Mouse (Mus musculus) neutrophil, adult 5-6 weeks (primary cell): Measurements from ENCODE around the gene Ttll8. TPM values are rescaled to one million over a fixed set of nuclear protein-coding genes. Genes with fewer than 3 reads are reported as not detected.

Experiments
- ATAC-seq: fragments of 151-379, 151-347 bp; 2 replicates; pipeline ENCODE4 v1.8.0; 2017; ENCODE audit warnings: mild to moderate bottlenecking, moderate TSS enrichment; ENCODE audit not compliant: insufficient number of reproducible peaks, poor library complexity, low FRiP score, severe bottlenecking; ENCODE audit errors: extremely low read depth
- total RNA-seq: library from RNA; stranded (forward); fragments of 200-1000 nt; gene quantifications from 2 replicates; pipeline ENCODE4 v1.2.3, GENCODE M21; 2017

Gene Ttll8
- total RNA-seq, 1 experiment from 2014 or later: not detected

DNA sequence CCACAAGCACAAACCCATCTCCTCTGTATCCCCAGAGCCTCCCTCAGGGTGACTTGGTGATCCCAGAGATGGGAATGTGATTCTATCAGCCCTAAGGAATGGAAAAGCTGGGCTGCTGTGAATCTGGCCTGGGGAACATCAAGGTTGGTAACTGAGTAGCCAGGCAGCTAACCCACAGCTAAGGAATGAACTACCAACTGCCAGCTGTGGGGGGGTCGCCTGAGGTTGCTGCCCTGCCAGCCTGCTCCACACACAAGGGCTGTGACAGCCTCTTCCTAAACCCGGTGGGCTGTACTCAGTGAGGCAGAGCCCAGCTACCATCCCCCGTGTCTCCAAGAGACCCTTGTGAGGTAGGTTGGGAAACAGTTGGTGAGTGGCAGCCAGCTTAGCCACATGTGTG, 103.1 kb downstream of the Ttll8 start:
- no peak for ATAC-seq

DNA sequence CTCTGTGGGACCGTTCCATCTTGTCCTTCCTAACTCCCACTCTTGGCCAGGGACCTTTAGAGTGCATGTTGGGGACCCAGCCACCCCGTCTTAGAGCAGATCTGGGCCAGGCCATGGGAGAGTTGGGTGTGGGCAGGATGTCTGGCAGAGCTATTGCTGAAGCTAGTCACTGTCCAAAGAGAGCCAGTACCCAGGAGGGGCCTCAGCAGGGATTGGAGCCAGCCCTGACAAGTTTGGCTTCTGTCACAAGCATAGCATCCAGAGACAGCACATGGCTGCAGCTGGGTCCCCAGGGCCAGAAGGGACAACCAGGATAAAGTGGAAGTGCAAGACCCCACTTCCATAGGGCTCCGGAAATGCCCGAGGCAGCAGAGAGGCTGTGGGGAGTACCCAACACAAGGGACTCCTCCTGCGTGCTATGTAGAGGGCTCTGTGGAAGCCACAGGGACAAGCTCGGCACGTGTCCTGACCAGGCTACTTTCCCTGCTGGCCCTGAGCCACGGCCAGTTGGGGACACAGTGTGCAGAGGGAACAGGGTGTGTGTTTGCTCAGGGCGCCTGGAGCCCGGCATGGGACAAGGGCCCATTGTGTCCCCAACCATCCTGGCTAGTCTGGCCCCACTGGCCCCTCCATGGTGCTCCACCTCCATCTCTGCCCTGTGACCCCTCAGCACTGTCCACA, 103.9 kb downstream of the Ttll8 start:
- no peak for ATAC-seq

DNA sequence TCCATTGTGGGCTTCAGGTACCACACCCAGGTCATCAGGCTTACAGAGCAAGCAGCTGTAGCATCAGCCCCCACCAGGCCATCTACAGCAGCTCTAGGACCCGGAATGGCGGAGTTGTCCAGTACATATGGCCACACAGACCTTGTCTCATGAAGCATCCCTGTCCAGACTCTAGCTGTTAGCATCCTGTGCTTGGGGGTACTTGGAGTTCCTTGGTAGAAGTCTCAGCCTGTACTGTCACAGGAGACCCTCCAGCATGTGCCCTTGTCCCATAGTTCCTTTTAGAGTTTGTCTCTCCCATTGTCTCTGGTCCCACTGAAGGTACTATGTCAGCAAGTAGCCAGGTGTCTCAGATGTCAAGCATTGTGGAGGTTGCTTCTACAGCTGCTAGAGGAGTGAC, 104.6 kb downstream of the Ttll8 start:
- ATAC-seq: no peak

DNA sequence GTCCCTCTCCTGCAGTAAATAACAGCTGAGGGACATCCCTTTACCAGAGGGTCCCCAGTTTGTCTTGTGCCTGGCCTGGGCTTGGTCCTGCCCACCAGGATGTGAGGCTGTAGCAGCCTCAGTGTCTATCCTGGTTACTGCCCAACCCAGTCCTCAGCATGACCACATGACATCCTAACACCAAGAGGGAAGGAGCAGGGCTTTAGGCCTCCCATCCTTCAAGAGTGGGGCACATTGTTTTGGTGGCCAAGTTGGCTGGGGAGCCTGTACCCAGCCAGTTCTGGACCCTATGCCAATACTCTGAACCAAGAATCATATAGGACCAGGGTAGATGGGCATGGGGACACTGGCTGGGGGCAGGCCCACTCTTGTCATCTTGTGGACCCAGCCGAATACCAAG, 105.6 kb downstream of the Ttll8 start:
- no peak for ATAC-seq

DNA sequence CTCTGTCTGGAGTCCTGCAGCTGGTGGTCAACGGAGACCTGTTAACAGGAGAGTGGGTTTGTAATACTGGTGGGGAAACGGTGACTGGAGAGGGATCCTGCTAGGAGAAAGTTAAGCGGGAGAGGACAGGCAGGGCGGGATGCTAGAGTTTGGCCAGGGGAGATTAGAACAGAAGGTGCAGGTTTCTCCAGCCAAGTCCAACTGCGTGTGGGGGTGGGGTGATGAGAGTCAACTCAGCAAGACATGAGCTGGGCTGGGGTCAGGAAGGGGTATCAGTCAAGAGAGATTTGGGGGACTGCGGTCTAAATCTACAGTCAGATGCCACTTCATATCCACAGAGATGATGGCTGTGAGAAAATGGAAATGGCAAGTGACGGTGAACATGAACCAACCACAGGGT, 109.3 kb downstream of the Ttll8 start:
- ATAC-seq: no peak

DNA sequence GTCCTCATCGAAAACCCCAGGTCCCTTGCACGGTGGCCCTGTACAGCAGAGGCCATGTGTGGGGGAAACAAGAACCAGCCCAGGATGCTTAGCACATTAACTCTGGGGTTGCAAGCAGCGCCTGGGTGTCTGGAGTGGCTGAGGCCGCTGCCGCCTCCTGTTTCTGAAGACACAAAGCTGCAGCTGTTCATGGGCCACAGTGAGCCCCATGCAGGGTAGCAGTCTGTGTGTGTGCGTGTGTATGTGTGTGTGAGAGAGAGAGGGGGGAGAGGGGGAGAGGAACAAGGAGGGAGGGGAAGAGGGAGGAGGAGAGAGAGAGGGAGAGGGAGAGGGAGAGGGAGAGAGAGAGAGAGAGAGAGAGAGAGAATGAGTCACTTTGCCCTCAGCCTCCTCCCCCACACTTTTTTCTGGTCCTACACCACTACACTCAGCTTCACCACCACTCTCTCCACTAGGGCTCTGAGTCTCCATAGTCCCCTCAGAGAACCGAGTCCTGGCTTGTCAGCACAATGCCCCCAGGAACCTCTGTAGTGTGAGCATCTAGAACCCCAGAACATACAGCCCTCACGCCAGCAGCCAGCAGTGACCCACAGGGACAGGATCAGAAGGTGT, 110.6 kb downstream of the Ttll8 start:
- no peak for ATAC-seq

DNA sequence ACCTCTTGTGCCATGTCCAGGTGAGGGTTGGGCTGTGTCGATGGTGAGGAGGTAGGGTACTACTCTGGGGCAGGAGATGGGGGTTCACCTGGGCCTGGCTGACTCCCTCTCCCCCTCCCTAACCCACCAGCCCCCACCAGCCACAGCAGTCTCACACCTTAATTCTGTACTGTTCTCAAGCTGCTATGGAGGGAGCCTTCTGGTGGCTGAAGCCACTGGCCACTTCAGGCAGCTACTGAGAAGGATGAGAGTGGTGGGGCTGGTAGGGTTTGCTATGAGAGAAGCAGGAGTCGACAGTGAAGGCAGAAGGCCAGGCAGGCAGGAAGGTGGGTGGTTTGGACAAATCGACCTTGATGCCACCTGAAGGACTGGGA, 111.9 kb downstream of the Ttll8 start:
- ATAC-seq: no peak

DNA sequence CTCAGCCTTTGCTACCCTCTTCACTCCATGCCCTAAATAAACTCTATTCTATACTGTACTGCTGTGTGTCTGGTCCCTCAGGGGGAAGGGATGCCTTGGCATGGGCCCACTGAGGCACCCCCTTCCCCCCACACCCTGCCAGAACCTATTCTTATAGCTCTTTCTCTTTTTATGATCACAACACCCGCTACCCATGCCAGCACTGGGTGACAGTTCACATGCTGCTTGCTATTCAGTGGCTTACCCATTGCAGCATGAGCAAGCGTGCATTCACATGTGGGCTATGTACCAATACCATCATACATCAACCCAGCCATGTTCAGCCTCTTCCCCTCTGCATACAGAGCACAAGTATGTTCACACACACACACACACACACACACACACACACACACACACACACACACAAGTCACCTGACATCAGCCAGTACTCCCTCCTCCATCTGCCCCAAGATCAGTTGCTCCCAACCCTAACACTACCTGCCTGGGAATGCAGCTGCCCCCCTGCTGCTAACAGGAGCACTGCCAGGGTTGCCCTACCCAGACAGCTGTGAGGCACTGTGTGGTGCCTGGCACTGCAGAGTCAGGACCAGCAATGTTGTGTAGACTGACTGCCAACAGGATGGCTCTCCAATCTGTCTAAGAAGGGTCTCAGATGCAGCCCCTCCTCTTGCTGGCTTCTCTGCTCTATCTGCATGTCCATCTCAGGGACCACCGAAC, 112.5 kb downstream of the Ttll8 start:
- no peak for ATAC-seq

DNA sequence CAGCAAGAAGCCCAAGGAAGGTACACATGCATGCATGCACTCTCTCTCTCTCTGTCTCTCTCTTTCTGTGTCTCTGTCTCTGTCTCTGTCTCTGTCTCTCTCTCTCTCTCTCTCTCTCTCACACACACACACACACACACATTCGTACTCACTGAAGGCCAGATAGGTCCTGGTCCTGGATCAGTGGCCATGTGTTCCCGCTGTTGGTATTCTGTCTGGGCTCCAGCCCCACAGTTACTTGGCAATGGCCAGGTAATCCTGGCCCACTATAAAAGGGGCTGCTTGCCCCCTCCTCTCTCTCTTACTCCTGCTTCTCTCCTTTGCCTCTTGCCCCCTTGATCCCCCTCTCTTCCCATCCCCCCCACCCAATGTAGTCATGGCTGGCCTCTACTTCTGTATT, 113.1 kb downstream of the Ttll8 start:
- no peak for ATAC-seq

Other genes starting within 250 kb of the Ttll8 start
- 98.1 and 105 TPM in 2 replicates for gene Brd1, start 220.2 kb downstream of the Ttll8 start, total RNA-seq
- 27.8 and 30.8 TPM in 2 replicates for gene Zbed4, start 202.8 kb downstream of the Ttll8 start, total RNA-seq
- 9.1 and 11.4 TPM in 2 replicates for gene Alg12, start 135.1 kb downstream of the Ttll8 start, total RNA-seq
- gene Creld2, start 134.8 kb downstream of the Ttll8 start, total RNA-seq: 30.3 and 31.9 TPM in 2 replicates
- 12.2 and 19.4 TPM in 2 replicates for gene Pim3, start 92.2 kb downstream of the Ttll8 start, total RNA-seq
- gene Mlc1, start 24.6 kb upstream of the Ttll8 start, total RNA-seq: not detected in 2 replicates
- gene Mov10l1, start 28.5 kb upstream of the Ttll8 start, total RNA-seq: not detected in 2 replicates
- not detected in 2 replicates for gene Panx2, start 105.3 kb upstream of the Ttll8 start, total RNA-seq
- 47.6 and 55.9 TPM in 2 replicates for gene Trabd, start 120.7 kb upstream of the Ttll8 start, total RNA-seq
- 22.9 and 26.8 TPM in 2 replicates for gene Selenoo, start 134.7 kb upstream of the Ttll8 start, total RNA-seq
- gene Tubgcp6, start 168.7 kb upstream of the Ttll8 start, total RNA-seq: 47.3 and 49.6 TPM in 2 replicates
- gene Hdac10, start 174.3 kb upstream of the Ttll8 start, total RNA-seq: 53.8 and 58.4 TPM in 2 replicates
- gene Mapk12, start 186.3 kb upstream of the Ttll8 start, total RNA-seq: 6.9 and 9.0 TPM in 2 replicates
- 47.4 and 48.7 TPM in 2 replicates for gene Mapk11, start 195.2 kb upstream of the Ttll8 start, total RNA-seq
- 15.7 and 18.9 TPM in 2 replicates for gene Plxnb2, start 226.4 kb upstream of the Ttll8 start, total RNA-seq
- 14.3 and 14.5 TPM in 2 replicates for gene Dennd6b, start 242.1 kb upstream of the Ttll8 start, total RNA-seq